Mouse (Mus musculus) MEL (cell line): Measurements from ENCODE around the gene Slc19a2. TPM values are rescaled to one million over a fixed set of nuclear protein-coding genes. Genes with fewer than 3 reads are reported as not detected.

ENCODE experiments used
- DNase-seq: peaks from one replicate; pipeline ENCODE4 v3.0.0; 2011; ENCODE audit warnings: low read depth, low spot score
- H3K27ac ChIP-seq: 2 replicates; pipeline ENCODE4 v1.5.1; 2012; ENCODE audit warnings: low read depth, mild to moderate bottlenecking, control low read depth, low read length, moderate library complexity; ENCODE audit not compliant: control insufficient read depth
- H3K27me3 ChIP-seq, 2 experiments: fragments of 150-350 bp in 1 of 2; sonication (generic) in 1 of 2; 2 replicates each; pipeline ENCODE4 v1.6.1; 2012; ENCODE audit warnings: low read length in 2 of 2, mild to moderate bottlenecking in 2 of 2, improper control_type of control experiment in 1 of 2, moderate library complexity in 1 of 2; ENCODE audit not compliant: insufficient read depth in 2 of 2, control insufficient read depth in 1 of 2
- H3K36me3 ChIP-seq, 2 experiments: 2 replicates each; pipeline ENCODE4 v1.6.1; 2012 to 2014; ENCODE audit warnings: low read length in 2 of 2, improper control_type of control experiment in 1 of 2, inconsistent platforms in 1 of 2, mild to moderate bottlenecking in 1 of 2; ENCODE audit not compliant: insufficient read depth in 2 of 2, control insufficient read depth in 1 of 2
- H3K4me1 ChIP-seq, 2 experiments: fragments of 150-350 bp in 1 of 2; sonication (generic) in 1 of 2; 2 replicates each; pipeline ENCODE4 v1.6.1; 2012; ENCODE audit warnings: low read length in 2 of 2, improper control_type of control experiment in 1 of 2, mild to moderate bottlenecking in 1 of 2; ENCODE audit not compliant: insufficient read depth in 2 of 2, control insufficient read depth in 1 of 2
- H3K4me3 ChIP-seq, 2 experiments: fragments of 150-350 bp in 1 of 2; sonication (generic) in 1 of 2; 2 replicates each; pipeline ENCODE4 v1.5.1; 2012; ENCODE audit warnings: low read depth in 2 of 2, low read length in 2 of 2, mild to moderate bottlenecking in 2 of 2, moderate library complexity in 2 of 2, control low read depth in 1 of 2, improper control_type of control experiment in 1 of 2; ENCODE audit not compliant: control insufficient read depth in 1 of 2, insufficient read depth in 1 of 2
- H3K79me2 ChIP-seq: 2 replicates; pipeline ENCODE4 v1.6.1; 2012; ENCODE audit warnings: mild to moderate bottlenecking, low read length, moderate library complexity; ENCODE audit not compliant: control insufficient read depth, poor library complexity, insufficient read depth
- H3K9ac ChIP-seq: 2 replicates; pipeline ENCODE4 v1.6.1; 2012; ENCODE audit warnings: low read depth, mild to moderate bottlenecking, control low read depth, low read length, moderate library complexity; ENCODE audit not compliant: control insufficient read depth, poor library complexity, severe bottlenecking
- H3K9me3 ChIP-seq: fragments of 150-350 bp; sonication (generic); replicated peaks from 2 replicates; pipeline ENCODE4 v1.6.1; 2012; ENCODE audit warnings: mild to moderate bottlenecking, low read length, improper control_type of control experiment, moderate library complexity; ENCODE audit not compliant: insufficient read depth
- BHLHE40 ChIP-seq: IDR thresholded peaks from 2 replicates; pipeline ENCODE4 v1.6.1; 2012; ENCODE audit warnings: low read depth, mild to moderate bottlenecking, inconsistent platforms, low read length, improper control_type of control experiment, borderline replicate concordance
- CHD1 ChIP-seq: IDR thresholded peaks from 2 replicates; pipeline ENCODE4 v1.6.1; 2012; ENCODE audit warnings: low read depth, mild to moderate bottlenecking, inconsistent platforms, low read length, improper control_type of control experiment
- CHD2 ChIP-seq: IDR thresholded peaks from 2 replicates; pipeline ENCODE4 v1.6.1; 2011; ENCODE audit warnings: low read length, improper control_type of control experiment
- CTCF ChIP-seq, 3 experiments: IDR thresholded peaks in 2 of 3; conservative IDR thresholded peaks in 1 of 3; 2 replicates each; pipeline ENCODE4 v1.5.1; 2011 to 2012; ENCODE audit warnings: low read length in 3 of 3, low read depth in 2 of 3, mild to moderate bottlenecking in 2 of 3, improper control_type of control experiment in 1 of 3, inconsistent platforms in 1 of 3, mixed read lengths in 1 of 3, moderate library complexity in 1 of 3; ENCODE audit not compliant: control insufficient read depth in 1 of 3, insufficient read depth in 1 of 3, poor library complexity in 1 of 3, severe bottlenecking in 1 of 3
- ELF1 ChIP-seq: IDR thresholded peaks from 2 replicates; pipeline ENCODE4 v1.6.1; 2014; ENCODE audit warnings: low read depth, mild to moderate bottlenecking, inconsistent platforms, low read length, improper control_type of control experiment, moderate library complexity
- EP300 ChIP-seq, 2 experiments: IDR thresholded peaks; 2 replicates each; pipeline ENCODE4 v1.6.1; 2011; ENCODE audit warnings: improper control_type of control experiment in 2 of 2, low read length in 2 of 2, low read depth in 1 of 2, mild to moderate bottlenecking in 1 of 2
- GABPA ChIP-seq: IDR thresholded peaks from 2 replicates; pipeline ENCODE4 v1.6.1; 2012; ENCODE audit warnings: low read depth, mild to moderate bottlenecking, inconsistent platforms, low read length, improper control_type of control experiment, moderate library complexity
- JUND ChIP-seq: IDR thresholded peaks from 2 replicates; pipeline ENCODE4 v1.6.1; 2011; ENCODE audit warnings: low read depth, mild to moderate bottlenecking, improper control_type of control experiment, low read length
- KAT2A ChIP-seq: conservative IDR thresholded peaks from 2 replicates; pipeline ENCODE4 v1.6.1; 2012; ENCODE audit warnings: low read depth, low read length, improper control_type of control experiment, inconsistent platforms
- MAFK ChIP-seq: IDR thresholded peaks from 2 replicates; pipeline ENCODE4 v1.6.1; 2011; ENCODE audit warnings: low read depth, mild to moderate bottlenecking, low read length, improper control_type of control experiment, borderline replicate concordance
- MAZ ChIP-seq: IDR thresholded peaks from 2 replicates; pipeline ENCODE4 v1.6.1; 2012; ENCODE audit warnings: low read depth, mild to moderate bottlenecking, inconsistent platforms, low read length, improper control_type of control experiment
- MXI1 ChIP-seq: IDR thresholded peaks from 2 replicates; pipeline ENCODE4 v1.6.1; 2011; ENCODE audit warnings: mild to moderate bottlenecking, low read depth, low read length, improper control_type of control experiment
- MYB ChIP-seq: IDR thresholded peaks from 2 replicates; pipeline ENCODE4 v1.6.1; 2011; ENCODE audit warnings: mild to moderate bottlenecking, low read depth, low read length, improper control_type of control experiment
- NELFE ChIP-seq: IDR thresholded peaks from 2 replicates; pipeline ENCODE4 v1.6.1; 2011; ENCODE audit warnings: low read depth, low read length, improper control_type of control experiment
- POLR2AphosphoS2 ChIP-seq: IDR thresholded peaks from 2 replicates; pipeline ENCODE4 v1.6.1; 2011; ENCODE audit warnings: low read length, improper control_type of control experiment
- POLR2AphosphoS5 ChIP-seq: IDR thresholded peaks from 2 replicates; pipeline ENCODE4 v1.6.1; 2012; ENCODE audit warnings: low read depth, borderline replicate concordance, mild to moderate bottlenecking, inconsistent platforms, low read length, moderate library complexity, mixed read lengths
- RAD21 ChIP-seq: IDR thresholded peaks from 2 replicates; pipeline ENCODE4 v1.6.1; 2011; ENCODE audit warnings: mild to moderate bottlenecking, low read depth, low read length, improper control_type of control experiment
- TBP ChIP-seq: IDR thresholded peaks from 2 replicates; pipeline ENCODE4 v1.8.0; 2011; ENCODE audit warnings: low read depth, low read length, improper control_type of control experiment
- UBTF ChIP-seq: IDR thresholded peaks from 2 replicates; pipeline ENCODE4 v1.6.1; 2012; ENCODE audit warnings: low read depth, mild to moderate bottlenecking, inconsistent platforms, low read length, improper control_type of control experiment, moderate library complexity, borderline replicate concordance; ENCODE audit not compliant: insufficient read depth
- USF2 ChIP-seq, 2 experiments: IDR thresholded peaks; 2 replicates each; pipeline ENCODE4 v1.6.1; 2011 to 2012; ENCODE audit warnings: improper control_type of control experiment in 2 of 2, low read length in 2 of 2, borderline replicate concordance in 1 of 2, inconsistent platforms in 1 of 2, low read depth in 1 of 2, mild to moderate bottlenecking in 1 of 2; ENCODE audit not compliant: insufficient read depth in 1 of 2
- ZKSCAN1 ChIP-seq: IDR thresholded peaks from 2 replicates; pipeline ENCODE4 v1.6.1; 2012; ENCODE audit warnings: low read depth, mild to moderate bottlenecking, inconsistent platforms, low read length, improper control_type of control experiment, moderate library complexity
- ZMIZ1 ChIP-seq: IDR thresholded peaks from 2 replicates; pipeline ENCODE4 v1.6.1; 2012; ENCODE audit warnings: low read depth, mild to moderate bottlenecking, inconsistent platforms, low read length, improper control_type of control experiment, moderate library complexity
- ZNF384 ChIP-seq: IDR thresholded peaks from 2 replicates; pipeline ENCODE4 v1.6.1; 2012; ENCODE audit warnings: low read depth, mild to moderate bottlenecking, inconsistent platforms, low read length, improper control_type of control experiment
- polyA plus RNA-seq, 2 experiments: library from polyadenylated mRNA; stranded (reverse) in 1 of 2; unstranded in 1 of 2; fragments of >175 nt in 1 of 2; fragments of >200 nt in 1 of 2; gene quantifications; 2 replicates each; pipeline versions ENCODE4 v1.2.1 to v1.2.4; 2012; ENCODE audit warnings: low replicate concordance in 2 of 2, low read depth in 1 of 2; ENCODE audit not compliant: insufficient read length in 2 of 2, insufficient read depth in 1 of 2, missing spikeins in 1 of 2
- total RNA-seq: library from RNA; depleted of rRNA; stranded (reverse); fragments of 300-350 nt; gene quantifications from 2 replicates; pipeline ENCODE4 v1.2.3, GENCODE M21; 2012

Gene Slc19a2
- total and polyA plus RNA-seq, 3 experiments, result 9.0 to 54.2 (median 9.7) TPM

DNA sequence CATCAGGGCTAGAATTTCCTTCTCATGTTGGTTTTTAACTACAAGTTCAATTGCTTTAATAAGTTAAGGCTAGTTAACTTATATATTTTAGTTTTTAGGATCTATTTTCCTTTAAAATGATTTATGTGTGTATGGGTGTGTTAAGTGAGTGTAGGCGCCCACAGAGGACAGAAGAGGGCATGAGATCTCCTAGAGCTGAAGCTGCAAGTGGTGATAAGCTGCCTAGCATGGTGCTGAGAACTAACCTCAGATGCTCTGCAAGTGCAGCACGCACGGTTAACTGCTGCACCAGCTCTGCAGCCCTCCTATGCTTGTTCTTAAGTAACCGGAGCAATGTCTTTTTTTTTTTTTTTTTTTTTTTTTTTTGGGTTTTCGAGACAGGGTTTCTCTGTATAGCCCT is 47.6 kb downstream of the Slc19a2 start:
- Histone ChIP-seq H3K4me1 (peaks cover 0 to 4% of the 10 kb centered on the region in 2 experiments; a peak in 1 of 4 replicates), H3K27me3 (no peaks in the 10 kb centered on the region), H3K36me3 (peaks cover 3 to 24% of the 10 kb centered on the region in 2 experiments), H3K9me3 (no peaks in the 10 kb centered on the region), H3K9ac (no peak overlapping the region), H3K79me2 (no peaks in the 10 kb centered on the region), H3K27ac (no peak overlapping the region), H3K4me3 (no peak overlapping the region)
- no peak for TF ChIP-seq TBP
- TF ChIP-seq MYB, result no peak
- TF ChIP-seq MXI1, result no peak
- no peak for TF ChIP-seq ELF1
- no peak for DNase-seq

DNA sequence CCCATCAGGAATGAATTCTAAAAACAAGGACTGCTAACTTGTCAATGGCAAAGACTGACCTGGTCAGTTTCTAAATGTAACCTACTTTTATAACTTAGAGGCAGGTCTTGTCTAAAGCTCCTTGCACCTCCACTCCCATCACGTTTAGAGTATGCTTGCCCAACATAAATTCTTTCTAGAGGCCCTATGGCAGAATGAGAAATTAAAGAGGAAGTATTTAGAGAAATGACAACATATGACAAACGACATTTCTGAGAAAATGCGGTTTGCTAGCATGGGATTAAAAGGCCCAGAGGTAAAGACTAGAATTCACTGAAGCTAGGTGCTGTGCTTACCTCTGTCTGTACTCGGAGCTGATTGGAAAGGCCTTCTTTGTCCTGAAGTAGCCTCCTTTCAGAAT is 53.1 kb downstream of the Slc19a2 start:
- TF ChIP-seq CHD1 (no peak), CHD2 (no peak), ZMIZ1 (no peak), MAFK (no peak), RAD21 (no peak), ZKSCAN1 (no peak), ELF1 (no peak), POLR2AphosphoS2 (no peak), CTCF (IDR thresholded peaks at IDR 0.05 in 2 of 3, conservative IDR thresholded peaks at IDR 0.05 in 1 of 3; ENCODE audit: control insufficient read depth in 1 of 3, insufficient read depth in 1 of 3, low read depth in 2 of 3, low read length in 3 of 3, poor library complexity in 1 of 3, severe bottlenecking in 1 of 3) (no peak), MXI1 (no peak), GABPA (no peak), POLR2AphosphoS5 (no peak)
- TF ChIP-seq, all 39 proteins: peak for 0
- Histone ChIP-seq H3K79me2 (peaks cover 14% of the 10 kb centered on the region), H3K4me1 (peaks cover 6 to 8% of the 10 kb centered on the region in 2 experiments; a peak in 3 of 4 replicates), H3K36me3 (peaks cover 12 to 20% of the 10 kb centered on the region in 2 experiments), H3K27me3 (no peaks in the 10 kb centered on the region), H3K4me3 (no peak overlapping the region), H3K9me3 (no peaks in the 10 kb centered on the region), H3K27ac (no peak overlapping the region), H3K9ac (no peak overlapping the region)
- no peak for DNase-seq

DNA sequence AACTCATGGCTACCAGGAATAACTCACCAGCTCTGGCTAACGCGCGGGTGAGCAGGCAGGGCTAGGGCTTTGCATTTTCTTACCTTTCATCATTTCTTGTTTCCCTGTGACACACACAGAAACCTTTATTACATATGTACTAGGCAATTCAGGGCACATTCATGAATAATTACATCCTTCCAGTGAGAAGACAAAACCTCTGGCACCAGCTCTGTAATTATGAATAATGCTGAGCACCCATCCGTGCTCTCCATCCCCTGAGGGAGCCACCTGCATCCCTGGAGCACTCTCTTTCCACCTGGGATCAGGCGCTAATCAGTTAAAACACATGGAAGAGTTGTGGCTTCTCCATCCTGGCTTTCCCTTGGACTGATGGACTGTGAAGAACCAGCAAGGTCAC is 55.0 kb downstream of the Slc19a2 start, which contains the start of gene Nme7:
Gene Nme7 (plus strand): TSS at position 301 of the 400 bp plus-strand sequence.
- Histone ChIP-seq H3K79me2 (peaks cover 15% of the 10 kb centered on the region), H3K9me3 (no peaks in the 10 kb centered on the region), H3K4me3 (no peak within 1 kb of the TSS), H3K36me3 (peaks cover 12 to 15% of the 10 kb centered on the region in 2 experiments), H3K9ac (no peak within 1 kb of the TSS), H3K27ac (no peak within 1 kb of the TSS), H3K4me1 (peaks cover 8 to 12% of the 10 kb centered on the region in 2 experiments; a peak in 2 of 4 replicates), H3K27me3 (no peaks in the 10 kb centered on the region)
- DNase-seq, result no peak
- TF ChIP-seq KAT2A, result no peak
- no peak for TF ChIP-seq MAZ
- no peak for TF ChIP-seq NELFE
- no peak for TF ChIP-seq JUND
- TF ChIP-seq MXI1, result no peak
- TF ChIP-seq MYB, result no peak
- TF ChIP-seq ZNF384, result no peak
- TF ChIP-seq UBTF, result no peak
- TF ChIP-seq RAD21, result no peak
- TF ChIP-seq ELF1, result no peak
- no peak for TF ChIP-seq USF2 (IDR thresholded peaks at IDR 0.05; ENCODE audit: borderline replicate concordance in 1 of 2, insufficient read depth in 1 of 2, low read depth in 1 of 2, low read length in 2 of 2)
- TF ChIP-seq EP300 (IDR thresholded peaks at IDR 0.05; ENCODE audit: low read depth in 1 of 2, low read length in 2 of 2), result no peak
- no peak for TF ChIP-seq BHLHE40
